26 mouse cellular contexts compared by ENCODE assay signal in the genomic region with DNA sequence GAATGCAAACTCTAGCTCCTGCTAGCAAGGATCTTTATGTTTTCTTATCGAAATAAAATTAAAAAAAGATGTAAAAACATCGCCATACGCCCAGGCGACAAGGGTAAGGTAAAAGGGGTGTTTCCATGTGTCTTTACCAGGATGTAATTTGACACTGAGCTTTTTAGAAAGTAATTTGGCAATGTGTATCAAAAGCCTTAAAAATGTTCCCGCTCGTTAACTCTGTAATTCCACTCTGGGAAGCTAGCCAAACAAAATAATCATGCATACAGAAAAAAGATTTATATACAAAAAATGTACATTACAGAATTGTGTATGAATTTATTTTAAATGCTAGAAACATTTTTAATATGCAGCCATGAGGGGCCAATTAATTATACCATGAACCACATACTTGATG.
A peak's percentile ranks its signal among the peaks of the same experiment; 100 is the strongest.
DNase-seq lines count a peak whose midpoint lies in the region; ATAC-seq and TF ChIP-seq lines count a peak whose summit lies in the region.
"Had no signal": no experiment of that assay in that cellular context is flagged by ENCODE, and none has a peak within 500 bp of the region (broad histone marks: within the 10 kb centered on the region; RNA-seq: fewer than 3 reads in every experiment).

No protein-coding gene starts in this region.

- H3K27ac ChIP-seq in embryonic facial prominence, embryonic 11.5 days (replicated peaks; ENCODE audit: low read depth, low read length) = no peak overlapping the region
- no peak overlapping the region for H3K27ac ChIP-seq in embryonic facial prominence, embryonic 10.5 days (replicated peaks)
- H3K27ac ChIP-seq in hindbrain, embryonic 14.5 days = no peak overlapping the region
- no peak overlapping the region for H3K27ac ChIP-seq in hindbrain, postnatal 0 days
- H3K27ac ChIP-seq in lung, embryonic 15.5 days = peak overlapping the region; percentile 50; the same call in 1 of the 2 replicates
- H3K27ac ChIP-seq: hindbrain, embryonic 12.5 days; left cerebral cortex, adult 2 months; liver, embryonic 12.5 days; midbrain, embryonic 10.5 days; neural tube, embryonic 15.5 days had no signal

- no peaks in the 10 kb centered on the region for H3K27me3 ChIP-seq in embryonic facial prominence, embryonic 11.5 days (ENCODE audit: control insufficient read depth, insufficient read depth, low read length)
- no peaks in the 10 kb centered on the region for H3K27me3 ChIP-seq in embryonic facial prominence, embryonic 10.5 days (replicated peaks; ENCODE audit: low read depth, poor library complexity, severe bottlenecking)
- H3K27me3 ChIP-seq in hindbrain, embryonic 14.5 days (ENCODE audit: control insufficient read depth, insufficient read depth, low read length) = no peaks in the 10 kb centered on the region
- no peaks in the 10 kb centered on the region for H3K27me3 ChIP-seq in hindbrain, postnatal 0 days (ENCODE audit: insufficient read depth, low read length)
- H3K27me3 ChIP-seq in lung, embryonic 15.5 days = no peaks in the 10 kb centered on the region
- H3K27me3 ChIP-seq: heart, embryonic 12.5 days; hindbrain, embryonic 12.5 days; liver, embryonic 12.5 days; neural tube, embryonic 15.5 days; stomach, embryonic 15.5 days had no signal

- H3K4me3 ChIP-seq in embryonic facial prominence, embryonic 11.5 days (ENCODE audit: low read depth, low read length) = no peak overlapping the region
- no peak overlapping the region for H3K4me3 ChIP-seq in embryonic facial prominence, embryonic 10.5 days
- no peak overlapping the region for H3K4me3 ChIP-seq in hindbrain, embryonic 14.5 days (replicated peaks; ENCODE audit: low read length)
- no peak overlapping the region for H3K4me3 ChIP-seq in hindbrain, postnatal 0 days (ENCODE audit: low read length)
- no peak overlapping the region for H3K4me3 ChIP-seq in lung, embryonic 15.5 days
- H3K4me3 ChIP-seq in lung, adult 2 months (replicated peaks; ENCODE audit: extremely low read depth, low read depth, low read length) = no peak overlapping the region
- H3K4me3 ChIP-seq: heart, embryonic 12.5 days; hindbrain, embryonic 12.5 days; left cerebral cortex, adult 2 months; liver, embryonic 12.5 days; midbrain, embryonic 10.5 days; neural tube, embryonic 15.5 days; stomach, embryonic 15.5 days had no signal

- TF ChIP-seq CTCF in hindbrain, postnatal 0 days (IDR thresholded peaks at IDR 0.05; ENCODE audit: low read depth) = no peak
- TF ChIP-seq CTCF in lung, adult 2 months (IDR thresholded peaks at IDR 0.05; ENCODE audit: insufficient read depth, low read length) = no peak

- TF ChIP-seq POLR2A in lung, adult 2 months (IDR thresholded peaks at IDR 0.05; ENCODE audit: borderline replicate concordance, extremely low read depth, low read depth, low read length) = no peak

- H3K9me3 ChIP-seq in embryonic facial prominence, embryonic 11.5 days (replicated peaks; ENCODE audit: control insufficient read depth, low read length) = no peaks in the 10 kb centered on the region
- H3K9me3 ChIP-seq in embryonic facial prominence, embryonic 10.5 days = no peaks in the 10 kb centered on the region
- no peaks in the 10 kb centered on the region for H3K9me3 ChIP-seq in hindbrain, embryonic 14.5 days (ENCODE audit: control insufficient read depth, low read length)
- no peaks in the 10 kb centered on the region for H3K9me3 ChIP-seq in hindbrain, postnatal 0 days (ENCODE audit: low read length)
- H3K9me3 ChIP-seq in lung, embryonic 15.5 days = no peaks in the 10 kb centered on the region
- H3K9me3 ChIP-seq: heart, embryonic 12.5 days; hindbrain, embryonic 12.5 days; liver, embryonic 12.5 days; midbrain, embryonic 10.5 days; neural tube, embryonic 15.5 days; stomach, embryonic 15.5 days had no signal

- no peak overlapping the region for H3K4me2 ChIP-seq in embryonic facial prominence, embryonic 11.5 days (ENCODE audit: low read depth, low read length)
- no peak overlapping the region for H3K4me2 ChIP-seq in hindbrain, embryonic 14.5 days (replicated peaks)
- H3K4me2 ChIP-seq in hindbrain, postnatal 0 days (ENCODE audit: low read depth, low read length) = no peak overlapping the region
- peak overlapping the region; percentile 33 for H3K4me2 ChIP-seq in lung, embryonic 15.5 days
- H3K4me2 ChIP-seq: heart, embryonic 12.5 days; hindbrain, embryonic 12.5 days; liver, embryonic 12.5 days; neural tube, embryonic 15.5 days; stomach, embryonic 15.5 days had no signal

- 43% methylated on average over 6 of the region's 6 CpGs for WGBS in embryonic facial prominence, embryonic 11.5 days
- WGBS in embryonic facial prominence, embryonic 10.5 days = 54% methylated on average over 6 of the region's 6 CpGs
- 68% methylated on average over 6 of the region's 6 CpGs for WGBS in hindbrain, embryonic 14.5 days
- WGBS in hindbrain, postnatal 0 days = 53% methylated on average over 6 of the region's 6 CpGs
- WGBS in lung, embryonic 15.5 days = 24% methylated on average over 6 of the region's 6 CpGs
- 51% methylated on average over 6 of the region's 6 CpGs for WGBS in lung, adult 2 months

- no peak overlapping the region for H3K9ac ChIP-seq in embryonic facial prominence, embryonic 11.5 days (replicated peaks; ENCODE audit: low read length)
- no peak overlapping the region for H3K9ac ChIP-seq in hindbrain, embryonic 14.5 days
- H3K9ac ChIP-seq in hindbrain, postnatal 0 days (replicated peaks; ENCODE audit: low read length) = no peak overlapping the region
- no peak overlapping the region for H3K9ac ChIP-seq in lung, embryonic 15.5 days
- H3K9ac ChIP-seq: heart, embryonic 12.5 days; hindbrain, embryonic 12.5 days; liver, embryonic 12.5 days; neural tube, embryonic 15.5 days; stomach, embryonic 15.5 days had no signal

- H3K36me3 ChIP-seq in embryonic facial prominence, embryonic 11.5 days (replicated peaks; ENCODE audit: control insufficient read depth, insufficient read depth, low read depth, low read length) = no peaks in the 10 kb centered on the region
- H3K36me3 ChIP-seq in embryonic facial prominence, embryonic 10.5 days (replicated peaks) = no peaks in the 10 kb centered on the region
- H3K36me3 ChIP-seq in hindbrain, embryonic 14.5 days (replicated peaks; ENCODE audit: control insufficient read depth, insufficient read depth) = no peaks in the 10 kb centered on the region
- no peaks in the 10 kb centered on the region for H3K36me3 ChIP-seq in hindbrain, postnatal 0 days (ENCODE audit: insufficient read depth, low read length)
- no peaks in the 10 kb centered on the region for H3K36me3 ChIP-seq in lung, embryonic 15.5 days
- H3K36me3 ChIP-seq: heart, embryonic 12.5 days; hindbrain, embryonic 12.5 days; liver, embryonic 12.5 days; midbrain, embryonic 10.5 days; neural tube, embryonic 15.5 days; stomach, embryonic 15.5 days had no signal

- no peaks in the 10 kb centered on the region for H3K4me1 ChIP-seq in embryonic facial prominence, embryonic 11.5 days (ENCODE audit: control insufficient read depth, insufficient read depth, low read length)
- peaks cover 5% of the 10 kb centered on the region; the same call in 1 of the 2 replicates for H3K4me1 ChIP-seq in embryonic facial prominence, embryonic 10.5 days
- H3K4me1 ChIP-seq in hindbrain, embryonic 14.5 days (replicated peaks; ENCODE audit: control insufficient read depth, insufficient read depth, low read length) = peaks cover 3% of the 10 kb centered on the region; the same call in 1 of the 2 replicates
- no peaks in the 10 kb centered on the region; the same call in 1 of the 2 replicates for H3K4me1 ChIP-seq in hindbrain, postnatal 0 days (ENCODE audit: insufficient read depth, low read length)
- H3K4me1 ChIP-seq in lung, embryonic 15.5 days = peaks cover 16% of the 10 kb centered on the region
- H3K4me1 ChIP-seq in lung, adult 2 months (ENCODE audit: control insufficient read depth, insufficient read depth, low read length) = no peaks in the 10 kb centered on the region
- H3K4me1 ChIP-seq: hindbrain, embryonic 12.5 days; liver, embryonic 12.5 days; midbrain, embryonic 10.5 days had no signal

- ATAC-seq in embryonic facial prominence, embryonic 11.5 days (replicated peaks; ENCODE audit: insufficient number of reproducible peaks, low FRiP score, low TSS enrichment, low read depth) = no peak
- no peak for ATAC-seq in hindbrain, embryonic 14.5 days (ENCODE audit: low FRiP score)
- no peak for ATAC-seq in hindbrain, postnatal 0 days
- no peak for ATAC-seq in lung, embryonic 15.5 days (ENCODE audit: borderline replicate concordance, extremely low read depth, low FRiP score, low TSS enrichment)
- ATAC-seq: activated CD4-positive, CD25-positive, alpha-beta regulatory T cell, adult 4 months; inflammation-experienced regulatory T-cells, adult 6 months; liver, embryonic 12.5 days; lung, postnatal 0 days had no signal

- DNase-seq in embryonic facial prominence, embryonic 11.5 days (ENCODE audit: low spot score) = peak; percentile 32
- DNase-seq in embryonic facial prominence, embryonic 10.5 days (ENCODE audit: low spot score) = no peak
- peak; percentile 33 for DNase-seq in hindbrain, embryonic 14.5 days (ENCODE audit: low spot score)
- no peak for DNase-seq in hindbrain, postnatal 0 days (ENCODE audit: low spot score)
- no peak for DNase-seq in lung, adult 2 months
- DNase-seq in right cerebral cortex, postnatal 14 days = no peak
- DNase-seq in thymus, postnatal 0 days (ENCODE audit: low spot score) = no peak
- DNase-seq: adrenal gland, adult 8-10 months; cerebellum, adult 18-20 months; cerebellum, postnatal 14 days; gastrocnemius, postnatal 10 days; kidney, adult 8-10 months; kidney, postnatal 36 days; right cerebral cortex, adult 18-20 months; thymus, postnatal 36 days had no signal

Comparison
In these comparisons a context has a peak if more than half of its experiments do, and no peak if none do; other contexts are left out.
1. DNase-seq: peak in embryonic facial prominence, embryonic 11.5 days (single experiment) and hindbrain, embryonic 14.5 days (single experiment); none in embryonic facial prominence, embryonic 10.5 days (single experiment), hindbrain, postnatal 0 days (single experiment), lung, adult 2 months (single experiment), right cerebral cortex, postnatal 14 days (single experiment) and thymus, postnatal 0 days (single experiment).